Mouse (Mus musculus): ENCODE results near the gene Pebp1. TPM values are rescaled to one million over a fixed set of nuclear protein-coding genes. Genes with fewer than 3 reads are reported as not detected.

Gene Pebp1
- polyA plus RNA-seq, 1 experiment from 2014 or later, result 174 TPM

DNA sequence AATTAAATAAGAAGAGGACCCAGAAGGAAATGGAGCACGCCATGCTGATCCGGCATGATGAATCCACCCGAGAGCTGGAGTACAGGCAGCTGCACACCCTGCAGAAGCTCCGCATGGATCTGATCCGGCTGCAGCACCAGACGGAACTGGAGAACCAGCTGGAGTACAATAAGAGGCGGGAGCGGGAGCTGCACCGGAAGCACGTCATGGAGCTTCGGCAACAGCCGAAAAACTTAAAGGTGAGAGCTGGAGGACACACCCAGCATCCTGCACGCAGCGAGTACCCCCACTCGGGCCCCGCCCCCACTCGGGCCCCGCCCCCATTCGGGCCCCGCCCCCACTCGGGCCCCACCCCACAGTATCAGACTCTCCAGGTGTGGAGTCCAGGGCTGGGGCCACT lies 23.9 kb downstream of the Pebp1 start:
- no peaks in the 10 kb centered on the region for H3K4me1 ChIP-seq (ENCODE audit: control insufficient read depth, low read depth, low read length)
- no peak overlapping the region for H3K4me3 ChIP-seq (ENCODE audit: low read depth, low read length)
- no peak overlapping the region for H3K9ac ChIP-seq (ENCODE audit: low read depth, low read length)
- 86% methylated on average over 21 of the region's 21 CpGs for WGBS (ENCODE audit: insufficient replicate concordance)
- H3K27ac ChIP-seq (ENCODE audit: low read length), result no peak overlapping the region
- peaks cover 46% of the 10 kb centered on the region for H3K36me3 ChIP-seq (ENCODE audit: control insufficient read depth, insufficient read depth)
- H3K4me2 ChIP-seq (ENCODE audit: low read depth, low read length), result no peak overlapping the region
- ATAC-seq (ENCODE audit: low read depth), result no peak
- H3K27me3 ChIP-seq (ENCODE audit: control insufficient read depth, insufficient read depth, low read depth, low read length), result no peaks in the 10 kb centered on the region
- no peaks in the 10 kb centered on the region; the same call in 1 of the 2 replicates for H3K9me3 ChIP-seq (replicated peaks; ENCODE audit: control insufficient read depth, low read length)

DNA sequence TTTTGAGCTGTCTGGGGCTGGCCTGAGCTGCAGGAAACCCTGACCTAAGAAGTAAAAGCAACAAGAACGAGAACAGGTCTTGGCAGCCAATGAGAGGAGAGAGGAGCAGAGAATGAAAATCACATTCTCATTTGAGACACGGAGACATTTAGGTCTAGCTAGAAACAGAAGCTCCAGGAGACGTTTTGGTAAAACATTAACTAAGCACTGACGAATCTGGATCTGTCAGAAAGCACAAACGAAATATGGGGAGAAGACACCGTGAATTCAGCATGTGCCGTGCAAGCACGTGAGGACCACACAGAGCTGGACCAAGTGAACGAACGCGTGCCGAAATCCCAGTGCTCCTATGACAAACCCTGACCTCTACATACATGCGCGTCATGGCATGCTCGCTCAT lies 29.1 kb downstream of the Pebp1 start:
- ATAC-seq (ENCODE audit: low read depth), result no peak
- Histone ChIP-seq H3K27ac (ENCODE audit: low read length) (no peak overlapping the region), H3K36me3 (ENCODE audit: control insufficient read depth, insufficient read depth) (peaks cover 66% of the 10 kb centered on the region), H3K27me3 (ENCODE audit: control insufficient read depth, insufficient read depth, low read depth, low read length) (no peaks in the 10 kb centered on the region), H3K9ac (ENCODE audit: low read depth, low read length) (no peak overlapping the region), H3K4me2 (ENCODE audit: low read depth, low read length) (no peak overlapping the region), H3K4me3 (ENCODE audit: low read depth, low read length) (no peak overlapping the region), H3K9me3 (replicated peaks; ENCODE audit: control insufficient read depth, low read length) (no peaks in the 10 kb centered on the region), H3K4me1 (ENCODE audit: control insufficient read depth, low read depth, low read length) (no peaks in the 10 kb centered on the region)
- WGBS (ENCODE audit: insufficient replicate concordance), result 88% methylated on average over 15 of the region's 15 CpGs

DNA sequence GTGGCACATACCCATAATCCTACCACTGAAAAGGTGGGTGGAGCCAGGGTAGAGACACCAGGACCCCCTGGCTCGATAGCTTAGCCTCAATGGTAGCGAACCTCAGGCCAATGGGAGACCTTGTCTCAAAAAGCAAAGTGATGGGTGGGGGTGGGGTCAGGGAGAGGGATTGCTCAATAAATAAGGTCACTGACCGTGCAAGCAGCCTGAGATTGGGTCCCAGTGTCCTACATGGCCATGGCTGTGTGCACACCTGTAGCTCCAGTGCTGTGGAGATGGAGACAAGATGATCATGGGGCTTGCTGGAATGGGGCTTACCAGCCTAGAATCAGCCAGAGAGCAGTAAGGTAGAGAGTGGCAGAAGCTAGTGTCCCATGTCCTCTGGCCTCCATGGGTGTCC lies 35.7 kb downstream of the Pebp1 start:
- Histone ChIP-seq H3K9ac (ENCODE audit: low read depth, low read length) (no peak overlapping the region), H3K4me1 (ENCODE audit: control insufficient read depth, low read depth, low read length) (no peaks in the 10 kb centered on the region), H3K27ac (ENCODE audit: low read length) (no peak overlapping the region), H3K9me3 (replicated peaks; ENCODE audit: control insufficient read depth, low read length) (no peaks in the 10 kb centered on the region), H3K27me3 (ENCODE audit: control insufficient read depth, insufficient read depth, low read depth, low read length) (no peaks in the 10 kb centered on the region), H3K4me3 (ENCODE audit: low read depth, low read length) (no peak overlapping the region), H3K4me2 (ENCODE audit: low read depth, low read length) (no peak overlapping the region), H3K36me3 (ENCODE audit: control insufficient read depth, insufficient read depth) (peaks cover 41% of the 10 kb centered on the region)
- ATAC-seq (ENCODE audit: low read depth), result peak; percentile 48
- 87% methylated on average over 3 of the region's 3 CpGs for WGBS (ENCODE audit: insufficient replicate concordance)

DNA sequence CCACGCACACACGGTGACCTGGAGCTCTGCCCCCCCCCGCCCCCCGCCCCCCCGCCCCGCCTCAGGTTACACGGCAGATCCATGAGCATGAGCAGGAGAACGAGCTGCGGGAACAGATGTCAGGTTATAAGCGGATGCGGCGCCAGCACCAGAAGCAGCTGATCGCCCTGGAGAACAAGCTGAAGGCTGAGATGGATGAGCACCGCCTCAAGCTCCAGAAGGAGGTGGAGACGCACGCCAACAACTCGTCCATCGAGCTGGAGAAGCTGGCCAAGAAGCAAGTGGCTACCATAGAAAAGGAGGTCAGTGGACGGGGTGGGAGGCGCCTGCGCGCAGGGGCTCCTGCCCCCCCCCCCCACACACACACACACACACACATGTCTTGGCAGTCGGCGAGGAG lies 36.6 kb downstream of the Pebp1 start:
- WGBS (ENCODE audit: insufficient replicate concordance), result 88% methylated on average over 24 of the region's 24 CpGs
- Histone ChIP-seq H3K27me3 (ENCODE audit: control insufficient read depth, insufficient read depth, low read depth, low read length) (no peaks in the 10 kb centered on the region), H3K27ac (ENCODE audit: low read length) (no peak overlapping the region), H3K4me3 (ENCODE audit: low read depth, low read length) (no peak overlapping the region), H3K4me2 (ENCODE audit: low read depth, low read length) (no peak overlapping the region), H3K9me3 (replicated peaks; ENCODE audit: control insufficient read depth, low read length) (no peaks in the 10 kb centered on the region), H3K4me1 (ENCODE audit: control insufficient read depth, low read depth, low read length) (no peaks in the 10 kb centered on the region), H3K36me3 (ENCODE audit: control insufficient read depth, insufficient read depth) (peaks cover 31% of the 10 kb centered on the region), H3K9ac (ENCODE audit: low read depth, low read length) (no peak overlapping the region)
- no peak for ATAC-seq (ENCODE audit: low read depth)

DNA sequence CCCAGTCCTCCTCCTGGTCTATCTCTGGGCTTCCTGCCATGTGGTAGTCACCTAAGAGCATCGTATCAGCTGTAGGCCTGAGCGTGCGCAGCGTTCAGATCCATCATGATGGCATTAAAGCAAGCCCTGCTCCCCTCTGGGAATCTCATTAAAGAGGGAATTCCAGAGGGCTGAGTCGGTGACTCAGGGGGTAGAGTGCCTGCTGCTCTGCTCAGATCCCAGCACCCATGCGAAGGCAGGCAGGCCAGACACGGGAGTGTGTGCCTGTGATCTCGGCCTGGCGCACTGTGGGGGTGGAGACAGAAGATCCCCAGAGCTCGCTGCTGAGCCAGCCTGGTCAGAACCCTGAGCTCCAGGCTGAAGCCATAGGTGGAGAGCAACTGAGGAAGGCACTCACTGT lies 39.1 kb downstream of the Pebp1 start:
- no peaks in the 10 kb centered on the region for H3K4me1 ChIP-seq (ENCODE audit: control insufficient read depth, low read depth, low read length)
- no peak overlapping the region for H3K4me2 ChIP-seq (ENCODE audit: low read depth, low read length)
- no peaks in the 10 kb centered on the region for H3K9me3 ChIP-seq (replicated peaks; ENCODE audit: control insufficient read depth, low read length)
- H3K27ac ChIP-seq (ENCODE audit: low read length), result no peak overlapping the region
- no peaks in the 10 kb centered on the region for H3K27me3 ChIP-seq (ENCODE audit: control insufficient read depth, insufficient read depth, low read depth, low read length)
- peaks cover 24% of the 10 kb centered on the region for H3K36me3 ChIP-seq (ENCODE audit: control insufficient read depth, insufficient read depth)
- no peak for ATAC-seq (ENCODE audit: low read depth)
- no peak overlapping the region for H3K4me3 ChIP-seq (ENCODE audit: low read depth, low read length)
- WGBS (ENCODE audit: insufficient replicate concordance), result 72% methylated on average over 10 of the region's 10 CpGs
- no peak overlapping the region for H3K9ac ChIP-seq (ENCODE audit: low read depth, low read length)

DNA sequence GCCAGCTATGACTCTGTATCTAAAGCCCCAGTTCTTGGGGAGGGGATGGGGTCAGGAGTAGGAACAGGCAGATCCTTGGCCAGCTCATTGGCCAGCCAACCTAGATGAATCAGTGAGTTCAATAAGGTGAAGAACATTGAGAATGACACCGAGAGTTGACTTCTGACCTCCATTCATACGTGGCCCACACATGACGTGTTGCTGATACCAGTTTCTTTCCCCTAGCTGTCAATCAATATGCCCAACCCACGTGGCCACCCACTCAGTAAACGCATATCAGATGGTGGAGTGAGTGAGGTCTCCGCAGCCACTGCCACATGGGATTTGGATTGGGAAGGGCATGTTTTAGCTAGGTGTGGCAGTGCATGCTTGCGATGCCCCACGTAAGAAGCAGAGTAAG lies 42.3 kb downstream of the Pebp1 start:
- H3K4me1 ChIP-seq (ENCODE audit: control insufficient read depth, low read depth, low read length), result no peaks in the 10 kb centered on the region
- 70% methylated on average over 8 of the region's 8 CpGs for WGBS (ENCODE audit: insufficient replicate concordance)
- no peaks in the 10 kb centered on the region for H3K27me3 ChIP-seq (ENCODE audit: control insufficient read depth, insufficient read depth, low read depth, low read length)
- H3K9ac ChIP-seq (ENCODE audit: low read depth, low read length), result no peak overlapping the region
- H3K27ac ChIP-seq (ENCODE audit: low read length), result no peak overlapping the region
- H3K4me3 ChIP-seq (ENCODE audit: low read depth, low read length), result no peak overlapping the region
- no peak overlapping the region for H3K4me2 ChIP-seq (ENCODE audit: low read depth, low read length)
- peaks cover 10% of the 10 kb centered on the region; the same call in 1 of the 2 replicates for H3K36me3 ChIP-seq (ENCODE audit: control insufficient read depth, insufficient read depth)
- no peak for ATAC-seq (ENCODE audit: low read depth)
- no peaks in the 10 kb centered on the region for H3K9me3 ChIP-seq (replicated peaks; ENCODE audit: control insufficient read depth, low read length)

DNA sequence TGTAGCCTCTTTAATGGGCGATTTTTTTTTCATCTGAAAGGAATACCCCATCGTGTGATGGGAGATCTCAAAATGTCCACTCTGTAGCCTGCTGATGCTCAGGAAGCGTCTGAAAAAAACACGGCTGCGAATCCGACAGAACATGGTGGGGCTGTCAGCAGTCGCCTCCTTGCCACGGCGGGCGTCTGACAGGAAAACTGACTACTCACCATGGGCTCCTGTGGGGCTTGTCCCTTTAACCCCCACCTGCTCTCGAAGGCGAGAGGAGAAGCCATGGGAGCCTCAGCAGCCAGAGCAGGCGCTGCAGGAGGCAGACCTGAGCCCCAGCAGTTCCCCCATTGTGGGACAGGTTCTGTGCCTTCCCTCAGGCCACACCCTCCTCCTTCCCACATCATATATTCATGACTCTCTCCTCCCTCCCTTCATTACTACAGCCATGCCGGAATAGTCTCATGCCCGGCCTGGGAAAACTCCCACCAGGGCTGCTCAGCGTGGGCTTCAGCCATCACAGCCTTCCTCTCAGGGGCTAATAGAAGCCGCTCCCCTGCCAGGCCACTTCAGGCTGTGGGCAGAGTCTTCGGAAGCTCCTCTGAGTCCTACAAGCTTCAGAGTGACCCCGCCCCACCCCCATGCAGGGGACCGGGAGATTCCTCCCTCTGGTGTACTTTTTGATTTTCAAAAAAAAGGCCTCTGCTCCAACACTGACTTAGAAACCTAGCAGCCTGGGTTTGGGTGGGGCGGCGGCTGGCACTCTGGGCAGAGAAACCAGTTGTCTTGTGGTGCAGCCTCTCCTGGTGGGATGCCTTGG lies 44.5 kb downstream of the Pebp1 start:
- no peak for ATAC-seq (ENCODE audit: low read depth)
- H3K27ac ChIP-seq (ENCODE audit: low read length), result no peak overlapping the region
- WGBS (ENCODE audit: insufficient replicate concordance), result 80% methylated on average over 22 of the region's 22 CpGs
- no peaks in the 10 kb centered on the region for H3K27me3 ChIP-seq (ENCODE audit: control insufficient read depth, insufficient read depth, low read depth, low read length)
- peaks cover 12% of the 10 kb centered on the region; the same call in 1 of the 2 replicates for H3K36me3 ChIP-seq (ENCODE audit: control insufficient read depth, insufficient read depth)
- H3K9me3 ChIP-seq (replicated peaks; ENCODE audit: control insufficient read depth, low read length), result no peaks in the 10 kb centered on the region
- H3K9ac ChIP-seq (ENCODE audit: low read depth, low read length), result no peak overlapping the region
- H3K4me1 ChIP-seq (ENCODE audit: control insufficient read depth, low read depth, low read length), result no peaks in the 10 kb centered on the region
- no peak overlapping the region for H3K4me3 ChIP-seq (ENCODE audit: low read depth, low read length)
- H3K4me2 ChIP-seq (ENCODE audit: low read depth, low read length), result no peak overlapping the region

DNA sequence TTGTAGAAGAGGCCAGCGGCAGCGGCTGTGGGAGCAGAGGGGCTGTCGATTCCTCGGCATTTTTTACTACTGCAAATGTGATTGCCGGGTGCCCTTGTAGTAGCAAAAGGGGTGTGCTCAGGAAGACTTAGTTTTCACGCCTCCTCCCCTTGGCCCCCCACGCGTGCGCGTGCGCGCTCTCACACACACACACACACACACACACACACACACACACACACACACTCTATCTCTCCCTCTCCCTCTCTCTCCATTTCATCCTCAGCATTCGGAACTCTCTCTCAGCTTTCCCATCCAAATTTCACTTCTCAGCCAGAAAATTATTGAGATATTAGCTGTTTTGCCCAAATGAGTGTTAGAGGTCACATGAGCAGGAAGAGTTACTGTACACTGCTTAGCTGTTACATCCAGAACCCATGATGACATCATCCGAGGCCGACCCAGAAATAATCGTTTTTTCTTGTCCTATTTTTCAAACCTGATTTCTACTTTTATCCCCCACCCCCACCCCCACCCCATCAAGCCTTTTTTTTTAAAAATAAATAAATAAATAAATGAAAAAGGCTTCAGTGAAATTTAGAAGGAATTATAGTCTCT lies 45.4 kb downstream of the Pebp1 start:
- no peak for ATAC-seq (ENCODE audit: low read depth)
- no peak overlapping the region for H3K4me3 ChIP-seq (ENCODE audit: low read depth, low read length)
- H3K4me1 ChIP-seq (ENCODE audit: control insufficient read depth, low read depth, low read length), result no peaks in the 10 kb centered on the region
- H3K36me3 ChIP-seq (ENCODE audit: control insufficient read depth, insufficient read depth), result peaks cover 16% of the 10 kb centered on the region; the same call in 1 of the 2 replicates
- no peaks in the 10 kb centered on the region for H3K9me3 ChIP-seq (replicated peaks; ENCODE audit: control insufficient read depth, low read length)
- no peak overlapping the region for H3K4me2 ChIP-seq (ENCODE audit: low read depth, low read length)
- no peaks in the 10 kb centered on the region for H3K27me3 ChIP-seq (ENCODE audit: control insufficient read depth, insufficient read depth, low read depth, low read length)
- H3K27ac ChIP-seq (ENCODE audit: low read length), result no peak overlapping the region
- WGBS (ENCODE audit: insufficient replicate concordance), result 86% methylated on average over 16 of the region's 16 CpGs
- no peak overlapping the region for H3K9ac ChIP-seq (ENCODE audit: low read depth, low read length)

DNA sequence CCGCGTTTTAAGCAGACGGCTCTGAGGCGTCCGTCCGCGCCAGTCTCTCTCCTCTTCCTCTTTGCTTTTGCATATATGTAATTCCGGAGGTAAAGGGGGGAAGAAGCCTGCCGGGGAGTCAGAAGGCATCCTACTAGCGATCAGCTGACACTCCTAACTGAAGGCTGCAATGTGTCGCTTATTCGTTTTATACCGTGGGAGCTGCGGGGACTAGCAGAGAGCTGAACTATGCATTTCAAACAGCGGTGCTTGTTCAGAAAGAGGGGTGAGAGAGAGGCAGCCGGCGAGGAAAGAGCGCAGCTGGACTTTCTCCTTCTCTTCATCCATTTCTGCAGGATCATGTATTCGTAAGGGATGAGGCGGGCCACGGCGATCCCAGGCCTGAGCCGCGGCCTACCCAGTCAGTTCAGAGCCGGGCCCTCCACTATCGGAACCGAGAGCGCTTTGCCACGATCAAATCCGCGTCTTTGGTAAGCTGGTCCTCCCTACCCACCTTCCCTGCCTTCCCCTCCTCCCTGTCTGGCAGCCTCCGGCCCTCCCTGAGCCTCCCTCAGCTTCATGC lies 46.6 kb downstream of the Pebp1 start:
- Histone ChIP-seq H3K4me3 (ENCODE audit: low read depth, low read length) (no peak overlapping the region), H3K36me3 (ENCODE audit: control insufficient read depth, insufficient read depth) (peaks cover 22% of the 10 kb centered on the region), H3K4me2 (ENCODE audit: low read depth, low read length) (no peak overlapping the region), H3K9ac (ENCODE audit: low read depth, low read length) (no peak overlapping the region), H3K27me3 (ENCODE audit: control insufficient read depth, insufficient read depth, low read depth, low read length) (no peaks in the 10 kb centered on the region), H3K27ac (ENCODE audit: low read length) (no peak overlapping the region), H3K4me1 (ENCODE audit: control insufficient read depth, low read depth, low read length) (no peaks in the 10 kb centered on the region), H3K9me3 (replicated peaks; ENCODE audit: control insufficient read depth, low read length) (no peaks in the 10 kb centered on the region)
- WGBS (ENCODE audit: insufficient replicate concordance), result 73% methylated on average over 32 of the region's 32 CpGs
- no peak for ATAC-seq (ENCODE audit: low read depth)
